21 mouse cellular contexts compared by ENCODE assay signal in genomic region chr8:88239277-88239676, GRCm38 (mm10). TPM values are rescaled to one million over a fixed set of nuclear protein-coding genes. Genes with fewer than 3 reads are reported as not detected.
DNase-seq lines count a peak whose midpoint lies in the region; ATAC-seq and TF ChIP-seq lines count a peak whose summit lies in the region.
"Had no signal": no experiment of that assay in that cellular context is flagged by ENCODE, and none has a peak within 500 bp of the region (broad histone marks: within the 10 kb centered on the region; RNA-seq: fewer than 3 reads in every experiment).

No protein-coding gene starts in this region.

- TF ChIP-seq CTCF in cerebellum, adult 2 months (IDR thresholded peaks at IDR 0.05; ENCODE audit: borderline replicate concordance, insufficient read depth, low read depth, low read length), result no peak
- no peak for TF ChIP-seq CTCF in layer of hippocampus, adult 2 months (conservative IDR thresholded peaks at IDR 0.05)

- peak; percentile 21 to 24 for DNase-seq in cerebellum, adult 2 months
- DNase-seq in cerebellum, postnatal 4 days (ENCODE audit: low spot score in 2 of 2), result no peak
- no peak for DNase-seq in frontal cortex, postnatal 10 days (ENCODE audit: low spot score in 2 of 2)
- DNase-seq in layer of hippocampus, adult 2 months (ENCODE audit: low spot score in 2 of 2), result no peak
- no peak for DNase-seq in layer of hippocampus, adult 9-10 months (ENCODE audit: low spot score)
- DNase-seq in brain, adult 2 months (ENCODE audit: low read depth, low spot score), result peak; percentile 61
- DNase-seq in heart, postnatal 10 days, result no peak
- DNase-seq: adrenal gland, adult 2 months; adrenal gland, adult 8-10 months; adrenal gland, postnatal 10 days; adrenal gland, postnatal 14 days; adrenal gland, postnatal 25 days; adrenal gland, postnatal 36 days; B cell, adult 2 months; cerebellum, adult 11 months; cerebellum, adult 11-12 months had no signal

- H3K4me1 ChIP-seq in cerebellum, adult 2 months (ENCODE audit: control insufficient read depth, insufficient read depth, low read length), result peaks cover 3% of the 10 kb centered on the region; the same call in 1 of the 2 replicates

- peak; percentile 76 for ATAC-seq in frontal cortex, adult (ENCODE audit: low TSS enrichment)
- ATAC-seq: activated CD4-positive, CD25-positive, alpha-beta regulatory T cell, adult 4 months; CD4-positive, CD25-positive, alpha-beta regulatory T cell, adult 4 months; Patski had no signal

- intact Hi-C loops in heart, postnatal 10 days (cut with DNase I), result no loop called here

- no peak overlapping the region for H3K4me3 ChIP-seq in cerebellum, adult 2 months (replicated peaks; ENCODE audit: insufficient read depth, low read depth, low read length)
- no peak overlapping the region for H3K4me3 ChIP-seq in layer of hippocampus, adult 2 months

- TF ChIP-seq POLR2A in cerebellum, adult 2 months (IDR thresholded peaks at IDR 0.05; ENCODE audit: borderline replicate concordance, insufficient read depth, low read length), result no peak

- 25% methylated on average over 5 of the region's 5 CpGs for WGBS in cerebellum, adult 2 months

- no peaks in the 10 kb centered on the region for H3K27me3 ChIP-seq in cerebellum, adult 2 months (ENCODE audit: control insufficient read depth, insufficient read depth, low read length)
- H3K27me3 ChIP-seq: CH12.LX, Patski had no signal

- no peak overlapping the region for H3K27ac ChIP-seq in cerebellum, adult 2 months (ENCODE audit: insufficient read depth, low read length)
- 0 out of 2 replicates have a peak overlapping the region, but pooled peaks have one; percentile 28 for H3K27ac ChIP-seq in layer of hippocampus, adult 2 months

RNA-seq across cellular contexts. Expression of gene Adcy7, which starts 32.9 kb away (rescaled TPM):
- 3.9 and 5.4 TPM in 2 replicates for polyA plus RNA-seq in cerebellum, adult 2 months (2012; rRNA removed)
- total RNA-seq in layer of hippocampus, adult 2 months (2021), result 1 to 10 TPM; 2.1 to 2.6 TPM
- 10 to 100 TPM in 1 of 2 experiments, 1 to 10 TPM in 1; 8.5 to 10.5 TPM for total RNA-seq in heart, postnatal 10 days (2021)

RNA-seq across cellular contexts. Expression of gene Tent4b, which starts 40.3 kb away (rescaled TPM):
- 27.8 and 29.6 TPM in 2 replicates for polyA plus RNA-seq in cerebellum, adult 2 months (2012; rRNA removed)
- 10 to 100 TPM; 37.3 to 37.5 TPM for total RNA-seq in layer of hippocampus, adult 2 months (2021)
- 10 to 100 TPM; 15.7 to 19.4 TPM for total RNA-seq in heart, postnatal 10 days (2021)

Comparison
In these comparisons a context has a peak if more than half of its experiments do, and no peak if none do; other contexts are left out.
1. DNase-seq: peak in cerebellum, adult 2 months (2 of 2) and brain, adult 2 months (single experiment); none in cerebellum, postnatal 4 days (0 of 2), frontal cortex, postnatal 10 days (0 of 2), layer of hippocampus, adult 2 months (0 of 2), layer of hippocampus, adult 9-10 months (single experiment) and heart, postnatal 10 days (0 of 2).